Mouse (Mus musculus): ENCODE measurements around the gene Vmn2r58.
"Not testable (repeated sequence)": the region's sequence is repeated elsewhere in the genome, so short reads cannot be mapped to it uniquely, and the experiment has no call there.

The Vmn2r58 gene

GRCm38 (mm10) chr7:41872612-41873011, at the start of gene Vmn2r58:
Vmn2r58 (minus strand) TSS chr7:41872712.
- not testable (repeated sequence) for DNase-seq (ENCODE audit: low spot score)

Data from lung, postnatal 25 days (tissue).